Mouse (Mus musculus) heart, postnatal 0 days (tissue): ENCODE measurements around the gene Plekha6.

Experiments
- CTCF ChIP-seq: IDR thresholded peaks from 2 replicates; pipeline ENCODE4 v1.5.1; 2016; ENCODE audit warnings: antibody characterized with exemption, control low read depth, low read depth
- EP300 ChIP-seq: IDR thresholded peaks from 2 replicates; pipeline ENCODE4 v1.6.1; 2016; ENCODE audit warnings: antibody characterized with exemption, low read depth

DNA sequence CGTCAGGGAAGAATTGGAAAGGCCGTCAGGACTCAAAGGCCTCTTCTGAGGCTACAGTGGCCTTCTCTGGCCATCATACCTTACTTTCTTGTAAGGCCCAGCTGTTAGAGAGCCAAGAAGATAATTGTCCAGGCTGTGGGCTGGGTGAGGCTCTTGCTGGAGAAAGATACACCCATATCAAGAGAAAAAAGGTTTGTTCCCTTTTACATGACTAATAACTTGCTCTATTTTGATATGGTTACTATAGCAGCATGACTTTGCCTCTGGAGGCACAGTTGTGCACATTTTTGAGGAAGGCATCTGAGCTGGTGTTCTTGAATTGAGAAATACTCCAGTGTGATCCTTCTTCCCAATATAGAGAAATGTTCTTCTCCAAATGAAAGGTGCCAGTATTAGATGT is 30.6 kb upstream of the Plekha6 start:
- TF ChIP-seq EP300 (no peak), CTCF (no peak)
